Mouse (Mus musculus): ENCODE measurements at regions not wholly inside any gene's neighbourhood (a gene's known extent, or its start where the extent isn't known, plus 50 kb on each side); places are given as distances from the start of the nearest gene placed in this dataset.

- DNase-seq (ENCODE audit: low spot score in 2 of 2) = no peak
Measured at GRCm38 (mm10) chr13:107944831-107945230, 99.4 kb upstream of the Smim15 start.

- DNase-seq (ENCODE audit: low spot score in 2 of 2) = no peak
Measured at GRCm38 (mm10) chr13:107942979-107943378, 101.3 kb upstream of the Smim15 start.

GRCm38 (mm10) chr13:107942297-107942962, 101.8 kb upstream of the Smim15 start:
- DNase-seq (ENCODE audit: low spot score in 2 of 2) = no peak

- no peak for DNase-seq (ENCODE audit: low spot score in 2 of 2)
Measured at GRCm38 (mm10) chr13:107939916-107940646, 104.2 kb upstream of the Smim15 start.

GRCm38 (mm10) chr13:107935611-107936010, 108.6 kb upstream of the Smim15 start:
- DNase-seq (ENCODE audit: low spot score in 2 of 2) = no peak

GRCm38 (mm10) chr13:107934691-107935090, 109.6 kb upstream of the Smim15 start:
- DNase-seq (ENCODE audit: low spot score in 2 of 2) = no peak

- no peak for DNase-seq (ENCODE audit: low spot score in 2 of 2)
Measured at GRCm38 (mm10) chr13:107933598-107934571, 110.4 kb upstream of the Smim15 start.

GRCm38 (mm10) chr13:107932423-107933032, 111.7 kb upstream of the Smim15 start:
- DNase-seq (ENCODE audit: low spot score in 2 of 2) = no peak

- no peak for DNase-seq (ENCODE audit: low spot score in 2 of 2)
Measured at GRCm38 (mm10) chr13:107931216-107931615, 113.0 kb upstream of the Smim15 start.

- DNase-seq (ENCODE audit: low spot score in 2 of 2) = no peak
Measured at GRCm38 (mm10) chr13:107927499-107928215, 116.6 kb upstream of the Smim15 start.

- DNase-seq (ENCODE audit: low spot score in 2 of 2) = peak; percentile 26
Measured at GRCm38 (mm10) chr13:107925470-107925869, 118.8 kb upstream of the Smim15 start.

- peak; percentile 26 to 62 for DNase-seq (ENCODE audit: low spot score in 2 of 2)
Measured at GRCm38 (mm10) chr13:107923129-107924114, 120.8 kb upstream of the Smim15 start.

GRCm38 (mm10) chr13:107919403-107919802, 124.8 kb upstream of the Smim15 start:
- DNase-seq (ENCODE audit: low spot score in 2 of 2) = no peak

GRCm38 (mm10) chr13:107918478-107918877, 125.8 kb upstream of the Smim15 start:
- no peak for DNase-seq (ENCODE audit: low spot score in 2 of 2)

- DNase-seq (ENCODE audit: low spot score in 2 of 2) = no peak
Measured at GRCm38 (mm10) chr13:107918065-107918464, 126.2 kb upstream of the Smim15 start.

- DNase-seq (ENCODE audit: low spot score in 2 of 2) = no peak
Measured at GRCm38 (mm10) chr13:107917564-107917963, 126.7 kb upstream of the Smim15 start.

- DNase-seq (ENCODE audit: low spot score in 2 of 2) = no peak
Measured at GRCm38 (mm10) chr13:107910125-107910524, 134.1 kb upstream of the Smim15 start.

GRCm38 (mm10) chr13:107909343-107910067, 134.7 kb upstream of the Smim15 start:
- DNase-seq (ENCODE audit: low spot score in 2 of 2) = no peak

GRCm38 (mm10) chr13:107907966-107908365, 136.3 kb upstream of the Smim15 start:
- no peak for DNase-seq (ENCODE audit: low spot score in 2 of 2)

All from urinary bladder, postnatal 36 days (tissue).